Mouse (Mus musculus): ENCODE results near the gene Zfp26.

GRCm38 (mm10) chr9:20491858-20492526 lies 32.0 kb upstream of the Zfp26 start:
- TF ChIP-seq E2F4 (IDR thresholded peaks at IDR 0.05; ENCODE audit: insufficient replicate concordance, low read depth, low read length) = no peak
- TF ChIP-seq GABPA (IDR thresholded peaks at IDR 0.05; ENCODE audit: insufficient replicate concordance, low read depth, low read length) = no peak
- TF ChIP-seq MAZ (IDR thresholded peaks at IDR 0.05; ENCODE audit: low read depth, low read length) = no peak
- no peak for TF ChIP-seq POLR2AphosphoS2 (IDR thresholded peaks at IDR 0.05; ENCODE audit: low read depth, low read length)
